Mouse (Mus musculus) CH12.LX (cell line): Measurements from ENCODE around the gene Gm10837. TPM values are rescaled to one million over a fixed set of nuclear protein-coding genes. Genes with fewer than 3 reads are reported as not detected.

Source experiments
- DNase-seq: peaks from one replicate; pipeline ENCODE4 v3.0.0-alpha.2; 2013; ENCODE audit errors: extremely low read depth
- H3K27ac ChIP-seq: 2 replicates; pipeline ENCODE4 v1.5.1; 2012; ENCODE audit warnings: low read depth, mild to moderate bottlenecking, control low read depth, moderate library complexity; ENCODE audit not compliant: insufficient read depth
- H3K27me3 ChIP-seq: replicated peaks from 2 replicates; pipeline ENCODE3; 2012; ENCODE audit warnings: inconsistent platforms
- H3K36me3 ChIP-seq, 2 experiments: replicated peaks in 1 of 2; 2 replicates each; pipeline versions ENCODE3 to v1.6.1; 2012; ENCODE audit warnings: inconsistent platforms in 1 of 2, low read length in 1 of 2, mild to moderate bottlenecking in 1 of 2, mixed read lengths in 1 of 2, moderate library complexity in 1 of 2; ENCODE audit not compliant: control insufficient read depth in 1 of 2, insufficient read depth in 1 of 2
- H3K4me1 ChIP-seq, 2 experiments: 2 replicates each; pipeline ENCODE4 v1.6.1; 2012; ENCODE audit warnings: inconsistent platforms in 1 of 2, moderate library complexity in 1 of 2; ENCODE audit not compliant: insufficient read depth in 2 of 2, control insufficient read depth in 1 of 2
- H3K4me2 ChIP-seq: 2 replicates; pipeline ENCODE4 v1.6.1; 2012; ENCODE audit warnings: low read depth, mild to moderate bottlenecking, control low read depth; ENCODE audit not compliant: poor library complexity, insufficient read depth, severe bottlenecking
- H3K4me3 ChIP-seq, 3 experiments: fragments of 150-350 bp in 1 of 3; sonication (generic) in 1 of 3; replicated peaks in 1 of 3; 2 replicates each; pipeline versions ENCODE3 to v1.5.1; 2011 to 2012; ENCODE audit warnings: low read depth in 2 of 3, low read length in 2 of 3, mild to moderate bottlenecking in 2 of 3, moderate library complexity in 2 of 3, control low read depth in 1 of 3, improper control_type of control experiment in 1 of 3, inconsistent platforms in 1 of 3, mixed read lengths in 1 of 3; ENCODE audit not compliant: poor library complexity in 1 of 3
- H3K79me2 ChIP-seq: replicated peaks from 2 replicates; pipeline ENCODE4 v1.6.1; 2012; ENCODE audit warnings: mild to moderate bottlenecking, moderate library complexity; ENCODE audit not compliant: control insufficient read depth, poor library complexity, insufficient read depth, severe bottlenecking; ENCODE audit errors: extremely low read depth
- H3K9ac ChIP-seq: 2 replicates; pipeline ENCODE4 v1.6.1; 2012; ENCODE audit warnings: low read depth, mild to moderate bottlenecking, control low read depth, moderate library complexity; ENCODE audit not compliant: insufficient read depth
- H3K9me3 ChIP-seq: replicated peaks from 2 replicates; pipeline ENCODE3; 2012; ENCODE audit warnings: low read length, inconsistent platforms, mixed read lengths
- ELF1 ChIP-seq: IDR thresholded peaks from 2 replicates; pipeline ENCODE4 v1.6.1; 2014; ENCODE audit warnings: low read depth, mild to moderate bottlenecking, inconsistent platforms, low read length, improper control_type of control experiment
- ETS1 ChIP-seq: conservative IDR thresholded peaks from 2 replicates; pipeline ENCODE4 v1.6.1; 2012; ENCODE audit warnings: low read depth, mild to moderate bottlenecking, inconsistent platforms, low read length, improper control_type of control experiment, moderate library complexity
- MAX ChIP-seq: IDR thresholded peaks from 2 replicates; pipeline ENCODE4 v1.6.1; 2011; ENCODE audit warnings: low read length, improper control_type of control experiment
- NRF1 ChIP-seq: IDR thresholded peaks from 2 replicates; pipeline ENCODE4 v1.6.1; 2014; ENCODE audit warnings: low read depth, mild to moderate bottlenecking, inconsistent platforms, low read length, improper control_type of control experiment, moderate library complexity
- PAX5 ChIP-seq: IDR thresholded peaks from 2 replicates; pipeline ENCODE4 v1.6.1; 2012; ENCODE audit warnings: low read length, inconsistent platforms, mixed read lengths
- RCOR1 ChIP-seq: conservative IDR thresholded peaks from 2 replicates; pipeline ENCODE4 v1.6.1; 2012; ENCODE audit warnings: low read depth, mild to moderate bottlenecking, inconsistent platforms, low read length, improper control_type of control experiment
- SMC3 ChIP-seq: IDR thresholded peaks from 2 replicates; pipeline ENCODE4 v1.6.1; 2011; ENCODE audit warnings: low read depth, low read length, improper control_type of control experiment
- USF2 ChIP-seq: conservative IDR thresholded peaks from 2 replicates; pipeline ENCODE4 v1.6.1; 2011; ENCODE audit warnings: low read depth, low read length, improper control_type of control experiment
- ZNF384 ChIP-seq: IDR thresholded peaks from 2 replicates; pipeline ENCODE4 v1.6.1; 2012; ENCODE audit warnings: low read depth, low read length, improper control_type of control experiment, inconsistent platforms
- dilution Hi-C: fragments of 300-500 bp; cut with MboI; formaldehyde crosslinking; loops from 2 replicates; pipeline ENCODE4 v1.14.3; 2020; ENCODE audit warnings: low sequenced_read_pairs; ENCODE audit not compliant: extremely low pct_unique_long_range_greater_than_20kb, extremely low pct_ligation_motif_present
- in situ Hi-C: fragments of 300-500 bp; cut with MboI; formaldehyde crosslinking; loops from 3 replicates; pipeline ENCODE4 v1.14.3; 2019; ENCODE audit warnings: low sequenced_read_pairs, low pct_ligation_motif_present, low pct_unique_long_range_greater_than_20kb, mixed read lengths
- polyA plus RNA-seq: library from polyadenylated mRNA; unstranded; fragments of >175 nt; gene quantifications from 2 replicates; pipeline ENCODE4 v1.2.1, GENCODE M21; 2012; ENCODE audit warnings: low read depth; ENCODE audit not compliant: insufficient read length
- total RNA-seq, 2 experiments: library from RNA; depleted of rRNA; stranded (reverse); fragments of 300-350 nt in 1 of 2; fragments of >200 nt in 1 of 2; gene quantifications; 2 replicates each; pipeline ENCODE4 v1.2.3; 2012 to 2014

Gm10837 gene
- total and polyA plus RNA-seq, 3 experiments = not detected

GRCm38 (mm10) chr14:122534017-122534924 lies 43.9 kb downstream of the Gm10837 start, which contains the start of gene Pcca (continued):
- peak; percentile 72 for TF ChIP-seq NRF1
- no peak for TF ChIP-seq ZNF384
- 0 out of 2 replicates have a peak, but pooled peaks have one; percentile 21 for TF ChIP-seq SMC3
- peak; percentile 51; the same call in 1 of the 2 replicates for TF ChIP-seq MAX
- no peak for TF ChIP-seq RCOR1
- peak; percentile 54; the same call in 1 of the 2 replicates for TF ChIP-seq ELF1
- no peak for TF ChIP-seq ETS1
- no peak for TF ChIP-seq USF2

- Histone ChIP-seq H3K4me1 (peaks cover 2 to 11% of the 10 kb centered on the region in 2 experiments; a peak in 3 of 4 replicates), H3K79me2 (no peaks in the 10 kb centered on the region; the same call in 1 of the 2 replicates), H3K4me2 (no peak overlapping the region), H3K36me3 (peaks cover 0 to 9% of the 10 kb centered on the region in 2 experiments), H3K9ac (no peak overlapping the region), H3K9me3 (no peaks in the 10 kb centered on the region), H3K27ac (no peak overlapping the region), H3K4me3 (no peak overlapping the region), H3K27me3 (no peaks in the 10 kb centered on the region)
- dilution Hi-C loops = no loop called here
- in situ Hi-C loops = no loop called here
- no peak for DNase-seq
- TF ChIP-seq PAX5 = no peak
- no peak for TF ChIP-seq SMC3
- no peak for TF ChIP-seq NRF1
These were observed 45.6 kb downstream of the Gm10837 start for GRCm38 (mm10) chr14:122535986-122536385.

Other genes starting within 250 kb of the Gm10837 start
- gene Gm5089, start 39.5 kb upstream of the Gm10837 start, total RNA-seq (2012; rRNA removed) = not detected in 2 replicates
- gene Gm5089, start 39.5 kb upstream of the Gm10837 start, total RNA-seq (2014; rRNA removed) = not detected in 2 replicates
- not detected in 2 replicates for gene Gm5089, start 39.5 kb upstream of the Gm10837 start, polyA plus RNA-seq
- 1.5 and 2.6 TPM in 2 replicates for gene Zic5, start 24.9 kb upstream of the Gm10837 start, total RNA-seq (2012; rRNA removed)
- gene Zic5, start 24.9 kb upstream of the Gm10837 start, total RNA-seq (2014; rRNA removed) = 1.3 and 2.0 TPM in 2 replicates
- 8.1 and 9.1 TPM in 2 replicates for gene Zic5, start 24.9 kb upstream of the Gm10837 start, polyA plus RNA-seq
- not detected in 2 replicates for gene Zic2, start 15.2 kb upstream of the Gm10837 start, total RNA-seq (2012; rRNA removed)
- not detected in 2 replicates for gene Zic2, start 15.2 kb upstream of the Gm10837 start, total RNA-seq (2014; rRNA removed)
- 0.13 TPM in 1 of 2 replicates, not detected in the other for gene Zic2, start 15.2 kb upstream of the Gm10837 start, polyA plus RNA-seq
- 25.8 and 39.0 TPM in 2 replicates for gene Pcca, start 43.7 kb downstream of the Gm10837 start, total RNA-seq (2012; rRNA removed)
- gene Pcca, start 43.7 kb downstream of the Gm10837 start, total RNA-seq (2014; rRNA removed) = 10.3 and 11.2 TPM in 2 replicates
- gene Pcca, start 43.7 kb downstream of the Gm10837 start, polyA plus RNA-seq = 23.8 and 28.4 TPM in 2 replicates